Mouse (Mus musculus): ENCODE measurements at regions not wholly inside any gene's neighbourhood (a gene's known extent, or its start where the extent isn't known, plus 50 kb on each side); places are given as distances from the start of the nearest gene placed in this dataset.

GRCm38 (mm10) chr2:46360049-46360712 is 1243.0 kb upstream of the Zeb2 start:
- Histone ChIP-seq H3K27ac (ENCODE audit: insufficient read depth, low read depth, low read length, poor library complexity, severe bottlenecking) (no peak overlapping the region), H3K36me3 (ENCODE audit: control insufficient read depth, insufficient read depth, low read length, poor library complexity, severe bottlenecking) (no peaks in the 10 kb centered on the region), H3K4me3 (ENCODE audit: insufficient read depth in 1 of 2, low read depth in 1 of 2, low read length in 2 of 2, poor library complexity in 1 of 2, severe bottlenecking in 1 of 2) (no peak overlapping the region), H3K9me3 (ENCODE audit: control insufficient read depth, insufficient read depth, low read depth, low read length) (no peaks in the 10 kb centered on the region), H3K9ac (ENCODE audit: insufficient read depth, low read depth, low read length, poor library complexity, severe bottlenecking) (no peak overlapping the region), H3K4me1 (ENCODE audit: control insufficient read depth in 2 of 2, insufficient read depth in 2 of 2, low read length in 2 of 2, poor library complexity in 1 of 2) (no peaks in the 10 kb centered on the region)
- in situ Hi-C loops (cut with MboI; ENCODE audit: low sequenced_read_pairs in 2 of 2, unreplicated experiment in 2 of 2): no loop called here
- TF ChIP-seq ZC3H11A (IDR thresholded peaks at IDR 0.05; ENCODE audit: borderline replicate concordance, low read depth, low read length): no peak
- no peak for TF ChIP-seq CHD2 (IDR thresholded peaks at IDR 0.05; ENCODE audit: low read depth, low read length)
- TF ChIP-seq ZNF384 (IDR thresholded peaks at IDR 0.05; ENCODE audit: low read depth, low read length): no peak
- TF ChIP-seq HCFC1 (IDR thresholded peaks at IDR 0.05; ENCODE audit: borderline replicate concordance, insufficient read depth, low read length): no peak
- no peak for TF ChIP-seq MAFK (IDR thresholded peaks at IDR 0.05; ENCODE audit: insufficient read depth, low read depth, low read length)
- no peak for DNase-seq (ENCODE audit: low read depth, low spot score)

DNA sequence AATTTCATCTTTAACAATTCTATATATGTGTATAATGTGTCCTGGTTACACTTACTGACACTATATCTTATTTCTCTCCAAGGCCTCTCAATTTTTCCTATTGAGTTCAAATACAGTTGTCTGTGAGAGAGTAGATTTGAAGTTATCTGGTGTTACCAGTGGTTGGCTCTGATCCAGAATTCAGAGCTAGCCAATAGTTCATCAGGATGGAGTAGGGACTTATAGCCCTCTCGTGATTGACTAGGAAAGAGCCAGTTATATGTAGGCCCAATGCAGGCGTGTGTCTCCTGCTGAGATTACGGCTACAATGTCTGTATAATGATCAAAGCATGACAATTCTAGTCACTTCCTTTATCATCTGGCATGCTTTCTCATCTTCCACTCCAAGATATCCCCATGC is 1241.0 kb upstream of the Zeb2 start:
- in situ Hi-C loops (cut with MboI; ENCODE audit: low sequenced_read_pairs in 2 of 2, unreplicated experiment in 2 of 2): no loop called here
- Histone ChIP-seq H3K9me3 (ENCODE audit: control insufficient read depth, insufficient read depth, low read depth, low read length) (no peaks in the 10 kb centered on the region), H3K9ac (ENCODE audit: insufficient read depth, low read depth, low read length, poor library complexity, severe bottlenecking) (no peak overlapping the region), H3K4me3 (ENCODE audit: insufficient read depth in 1 of 2, low read depth in 1 of 2, low read length in 2 of 2, poor library complexity in 1 of 2, severe bottlenecking in 1 of 2) (no peak overlapping the region), H3K27ac (ENCODE audit: insufficient read depth, low read depth, low read length, poor library complexity, severe bottlenecking) (no peak overlapping the region), H3K4me1 (ENCODE audit: control insufficient read depth in 2 of 2, insufficient read depth in 2 of 2, low read length in 2 of 2, poor library complexity in 1 of 2) (no peaks in the 10 kb centered on the region), H3K36me3 (ENCODE audit: control insufficient read depth, insufficient read depth, low read length, poor library complexity, severe bottlenecking) (no peaks in the 10 kb centered on the region)
- no peak for DNase-seq (ENCODE audit: low read depth, low spot score)
- TF ChIP-seq ZNF384 (IDR thresholded peaks at IDR 0.05; ENCODE audit: low read depth, low read length) (no peak), CHD2 (IDR thresholded peaks at IDR 0.05; ENCODE audit: low read depth, low read length) (no peak)

DNA sequence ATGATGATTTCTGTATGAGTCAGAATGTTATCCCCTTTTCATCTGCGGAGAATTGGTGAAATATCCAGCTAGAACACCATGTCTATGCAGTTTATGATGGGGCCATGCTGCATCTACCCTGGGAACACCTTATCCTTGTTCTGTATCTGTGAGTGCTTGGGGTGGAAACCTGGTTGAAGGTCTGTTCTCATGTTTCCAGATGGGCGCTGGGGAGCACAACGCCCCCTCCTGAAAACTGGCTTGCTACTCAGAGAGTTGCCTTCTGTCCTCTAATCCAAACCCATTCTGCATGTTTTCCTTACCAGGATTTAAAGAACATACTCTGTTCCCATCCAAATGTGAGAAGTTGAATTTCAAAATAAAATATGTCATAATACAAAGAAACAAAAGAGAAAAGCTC is 1239.5 kb upstream of the Zeb2 start:
- Histone ChIP-seq H3K36me3 (ENCODE audit: control insufficient read depth, insufficient read depth, low read length, poor library complexity, severe bottlenecking) (no peaks in the 10 kb centered on the region), H3K27ac (ENCODE audit: insufficient read depth, low read depth, low read length, poor library complexity, severe bottlenecking) (no peak overlapping the region), H3K4me1 (ENCODE audit: control insufficient read depth in 2 of 2, insufficient read depth in 2 of 2, low read length in 2 of 2, poor library complexity in 1 of 2) (no peaks in the 10 kb centered on the region), H3K9ac (ENCODE audit: insufficient read depth, low read depth, low read length, poor library complexity, severe bottlenecking) (no peak overlapping the region), H3K9me3 (ENCODE audit: control insufficient read depth, insufficient read depth, low read depth, low read length) (no peaks in the 10 kb centered on the region), H3K4me3 (ENCODE audit: insufficient read depth in 1 of 2, low read depth in 1 of 2, low read length in 2 of 2, poor library complexity in 1 of 2, severe bottlenecking in 1 of 2) (no peak overlapping the region)
- no peak for TF ChIP-seq ZC3H11A (IDR thresholded peaks at IDR 0.05; ENCODE audit: borderline replicate concordance, low read depth, low read length)
- no peak for TF ChIP-seq CHD2 (IDR thresholded peaks at IDR 0.05; ENCODE audit: low read depth, low read length)
- TF ChIP-seq ZNF384 (IDR thresholded peaks at IDR 0.05; ENCODE audit: low read depth, low read length): no peak
- no peak for TF ChIP-seq HCFC1 (IDR thresholded peaks at IDR 0.05; ENCODE audit: borderline replicate concordance, insufficient read depth, low read length)
- no peak for TF ChIP-seq MAFK (IDR thresholded peaks at IDR 0.05; ENCODE audit: insufficient read depth, low read depth, low read length)
- no peak for DNase-seq (ENCODE audit: low read depth, low spot score)
- in situ Hi-C loops (cut with MboI; ENCODE audit: low sequenced_read_pairs in 2 of 2, unreplicated experiment in 2 of 2): no loop called here

- no peak overlapping the region for H3K27ac ChIP-seq (ENCODE audit: insufficient read depth, low read depth, low read length, poor library complexity, severe bottlenecking)
- TF ChIP-seq ZC3H11A (IDR thresholded peaks at IDR 0.05; ENCODE audit: borderline replicate concordance, low read depth, low read length) (no peak), HCFC1 (IDR thresholded peaks at IDR 0.05; ENCODE audit: borderline replicate concordance, insufficient read depth, low read length) (no peak), CHD2 (IDR thresholded peaks at IDR 0.05; ENCODE audit: low read depth, low read length) (no peak), ZNF384 (IDR thresholded peaks at IDR 0.05; ENCODE audit: low read depth, low read length) (no peak), MAFK (IDR thresholded peaks at IDR 0.05; ENCODE audit: insufficient read depth, low read depth, low read length) (no peak)
- no peak for DNase-seq (ENCODE audit: low read depth, low spot score)
- H3K4me1 ChIP-seq (ENCODE audit: control insufficient read depth in 2 of 2, insufficient read depth in 2 of 2, low read length in 2 of 2, poor library complexity in 1 of 2): no peaks in the 10 kb centered on the region
- no peaks in the 10 kb centered on the region for H3K36me3 ChIP-seq (ENCODE audit: control insufficient read depth, insufficient read depth, low read length, poor library complexity, severe bottlenecking)
- in situ Hi-C loops (cut with MboI; ENCODE audit: low sequenced_read_pairs in 2 of 2, unreplicated experiment in 2 of 2): no loop called here
- no peak overlapping the region for H3K4me3 ChIP-seq (ENCODE audit: insufficient read depth in 1 of 2, low read depth in 1 of 2, low read length in 2 of 2, poor library complexity in 1 of 2, severe bottlenecking in 1 of 2)
- H3K9ac ChIP-seq (ENCODE audit: insufficient read depth, low read depth, low read length, poor library complexity, severe bottlenecking): no peak overlapping the region
- H3K9me3 ChIP-seq (ENCODE audit: control insufficient read depth, insufficient read depth, low read depth, low read length): no peaks in the 10 kb centered on the region
These were observed 1223.5 kb upstream of the Zeb2 start for GRCm38 (mm10) chr2:46340694-46341093.

- H3K9ac ChIP-seq (ENCODE audit: insufficient read depth, low read depth, low read length, poor library complexity, severe bottlenecking): no peak overlapping the region
- in situ Hi-C loops (cut with MboI; ENCODE audit: low sequenced_read_pairs in 2 of 2, unreplicated experiment in 2 of 2): no loop called here
- H3K4me3 ChIP-seq (ENCODE audit: insufficient read depth in 1 of 2, low read depth in 1 of 2, low read length in 2 of 2, poor library complexity in 1 of 2, severe bottlenecking in 1 of 2): no peak overlapping the region
- H3K9me3 ChIP-seq (ENCODE audit: control insufficient read depth, insufficient read depth, low read depth, low read length): no peaks in the 10 kb centered on the region
- no peak for DNase-seq (ENCODE audit: low read depth, low spot score)
- H3K27ac ChIP-seq (ENCODE audit: insufficient read depth, low read depth, low read length, poor library complexity, severe bottlenecking): no peak overlapping the region
- H3K36me3 ChIP-seq (ENCODE audit: control insufficient read depth, insufficient read depth, low read length, poor library complexity, severe bottlenecking): no peaks in the 10 kb centered on the region
- H3K4me1 ChIP-seq (ENCODE audit: control insufficient read depth in 2 of 2, insufficient read depth in 2 of 2, low read length in 2 of 2, poor library complexity in 1 of 2): no peaks in the 10 kb centered on the region
- no peak for TF ChIP-seq ZNF384 (IDR thresholded peaks at IDR 0.05; ENCODE audit: low read depth, low read length)
- no peak for TF ChIP-seq HCFC1 (IDR thresholded peaks at IDR 0.05; ENCODE audit: borderline replicate concordance, insufficient read depth, low read length)
- TF ChIP-seq CHD2 (IDR thresholded peaks at IDR 0.05; ENCODE audit: low read depth, low read length): no peak
- no peak for TF ChIP-seq ZC3H11A (IDR thresholded peaks at IDR 0.05; ENCODE audit: borderline replicate concordance, low read depth, low read length)
- no peak for TF ChIP-seq MAFK (IDR thresholded peaks at IDR 0.05; ENCODE audit: insufficient read depth, low read depth, low read length)
These were observed 1199.5 kb upstream of the Zeb2 start for GRCm38 (mm10) chr2:46316666-46317065.

Measured in ES-E14 (cell line).